Mouse (Mus musculus) megakaryocyte, embryonic 14.5 days (primary cell): ENCODE data around the gene Carnmt1. TPM values are rescaled to one million over a fixed set of nuclear protein-coding genes. Genes with fewer than 3 reads are reported as not detected.

ENCODE experiments used
- H3K27me3 ChIP-seq: replicated peaks from 2 replicates; pipeline ENCODE3; 2012; ENCODE audit warnings: inconsistent platforms
- H3K36me3 ChIP-seq: replicated peaks from 2 replicates; pipeline ENCODE3; 2012; ENCODE audit warnings: low read length, inconsistent platforms, mixed read lengths
- H3K4me1 ChIP-seq: 2 replicates; pipeline ENCODE4 v1.6.1; 2012; ENCODE audit warnings: inconsistent platforms
- H3K4me3 ChIP-seq: replicated peaks from 2 replicates; pipeline ENCODE3; 2012; ENCODE audit warnings: moderate library complexity, mild to moderate bottlenecking, inconsistent platforms
- H3K9me3 ChIP-seq: 2 replicates; pipeline ENCODE4 v1.6.1; 2012; ENCODE audit warnings: inconsistent platforms
- FLI1 ChIP-seq: IDR thresholded peaks from 2 replicates; pipeline ENCODE4 v1.6.1; 2012; ENCODE audit warnings: low read length, inconsistent platforms, mixed read lengths
- GATA1 ChIP-seq: IDR thresholded peaks from 3 replicates; pipeline ENCODE4 v1.6.1; 2012; ENCODE audit warnings: mixed read lengths, low read length, inconsistent platforms, borderline replicate concordance
- polyA plus RNA-seq: library from polyadenylated mRNA; stranded (reverse); fragments of >175 nt; gene quantifications from 2 replicates; pipeline ENCODE4 v1.2.3, GENCODE M21; 2012; ENCODE audit warnings: low replicate concordance; ENCODE audit not compliant: insufficient read depth

Gene Carnmt1
- polyA plus RNA-seq, 1 experiment: 8.3 TPM

DNA sequence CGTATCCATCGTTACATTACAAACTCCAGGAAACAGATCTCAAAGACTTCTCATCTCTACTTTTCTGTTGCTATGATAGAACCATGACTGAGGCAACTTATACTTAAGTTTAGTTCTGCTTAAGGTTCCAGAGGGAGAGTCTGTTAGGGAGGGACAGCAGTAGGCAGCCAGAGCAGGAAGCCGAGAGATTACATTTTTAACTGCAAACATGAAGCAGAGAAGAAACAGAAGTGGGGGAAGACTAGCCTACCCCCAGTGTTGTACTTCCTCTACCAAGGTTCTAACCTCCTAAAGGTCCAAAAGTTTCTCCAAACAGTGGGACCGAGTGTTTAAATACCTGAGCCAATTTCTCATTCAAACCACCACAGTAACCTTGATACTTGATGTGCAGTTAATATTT is 65.3 kb downstream of the Carnmt1 start:
- peaks cover 2% of the 10 kb centered on the region for H3K27me3 ChIP-seq
- H3K4me1 ChIP-seq: no peaks in the 10 kb centered on the region

GRCm38 (mm10) chr19:18739146-18739545 is 68.6 kb downstream of the Carnmt1 start:
- TF ChIP-seq FLI1 (no peak), GATA1 (no peak)
- Histone ChIP-seq H3K9me3 (no peaks in the 10 kb centered on the region), H3K36me3 (no peaks in the 10 kb centered on the region), H3K27me3 (peaks cover 4% of the 10 kb centered on the region), H3K4me1 (no peaks in the 10 kb centered on the region), H3K4me3 (no peak overlapping the region)

More for the DNA sequence above, 65.3 kb downstream of the Carnmt1 start:
- no peaks in the 10 kb centered on the region for H3K9me3 ChIP-seq
- H3K4me3 ChIP-seq: no peak overlapping the region
- TF ChIP-seq GATA1: no peak
- no peak for TF ChIP-seq FLI1
- no peaks in the 10 kb centered on the region for H3K36me3 ChIP-seq

GRCm38 (mm10) chr19:18743946-18744345 is 73.4 kb downstream of the Carnmt1 start:
- no peaks in the 10 kb centered on the region for H3K9me3 ChIP-seq
- H3K4me3 ChIP-seq: no peak overlapping the region
- H3K36me3 ChIP-seq: no peaks in the 10 kb centered on the region
- H3K27me3 ChIP-seq: peaks cover 6% of the 10 kb centered on the region
- H3K4me1 ChIP-seq: no peaks in the 10 kb centered on the region
- TF ChIP-seq GATA1: no peak
- no peak for TF ChIP-seq FLI1

DNA sequence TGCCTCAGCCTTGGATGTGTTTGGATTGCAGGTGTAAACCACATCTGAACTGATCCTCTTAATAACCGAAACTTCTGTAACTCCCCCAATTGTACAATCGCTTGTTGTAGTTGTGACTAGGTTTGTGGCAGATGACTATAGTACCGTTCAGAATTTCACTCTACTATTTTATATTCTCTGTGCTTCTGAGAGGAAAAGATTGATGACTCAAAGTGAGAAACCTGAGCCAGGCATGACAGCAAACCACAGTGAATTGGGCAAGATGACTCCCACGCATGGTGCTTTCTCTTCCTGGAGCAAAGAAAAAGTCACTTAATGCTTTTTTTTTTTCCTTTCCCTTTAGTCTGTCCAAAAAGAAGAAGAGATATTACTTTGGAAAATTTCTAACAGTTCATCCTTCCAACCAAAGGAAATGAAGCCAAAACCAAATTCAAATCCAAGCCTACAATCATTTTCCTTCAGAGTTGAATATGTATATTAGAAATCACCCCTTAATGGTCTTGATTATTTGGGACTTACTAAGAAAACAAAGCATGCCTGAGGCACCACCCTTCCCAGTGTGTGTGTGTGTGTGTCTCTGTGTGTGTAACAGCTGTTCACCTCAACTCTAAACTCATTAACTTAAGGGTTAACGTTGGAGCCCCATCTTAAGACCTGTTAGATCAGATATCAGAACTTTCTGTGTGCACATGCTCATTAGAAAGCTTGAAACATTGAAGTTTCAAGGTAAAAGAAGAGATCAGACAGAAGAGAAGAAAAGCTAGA is 76.2 kb downstream of the Carnmt1 start:
- Histone ChIP-seq H3K9me3 (no peaks in the 10 kb centered on the region), H3K4me3 (no peak overlapping the region), H3K4me1 (peaks cover 5% of the 10 kb centered on the region; the same call in 1 of the 2 replicates), H3K36me3 (no peaks in the 10 kb centered on the region), H3K27me3 (peaks cover 22% of the 10 kb centered on the region)
- TF ChIP-seq GATA1: no peak
- TF ChIP-seq FLI1: no peak

DNA sequence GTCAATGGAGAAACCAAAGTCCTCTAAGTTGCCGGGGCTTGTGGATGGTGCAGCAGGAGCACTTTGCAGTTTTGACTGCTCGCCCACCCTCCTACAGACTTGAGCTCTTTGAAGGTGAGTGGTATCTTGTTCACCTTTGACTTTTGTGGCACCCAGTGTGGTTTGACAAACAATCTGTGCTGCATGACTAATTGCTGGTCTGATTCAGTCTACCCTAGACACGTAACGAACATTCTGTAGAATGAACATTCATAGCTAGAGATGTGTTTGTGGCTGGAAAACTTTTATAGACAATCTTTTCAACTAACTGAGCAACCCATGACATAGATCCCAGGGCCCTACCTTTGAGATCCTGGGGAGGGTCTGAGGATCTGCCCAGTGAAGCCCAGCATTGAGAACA is 76.8 kb downstream of the Carnmt1 start:
- Histone ChIP-seq H3K4me3 (no peak overlapping the region), H3K9me3 (no peaks in the 10 kb centered on the region), H3K36me3 (no peaks in the 10 kb centered on the region), H3K4me1 (peaks cover 5% of the 10 kb centered on the region; the same call in 1 of the 2 replicates), H3K27me3 (peaks cover 22% of the 10 kb centered on the region)
- TF ChIP-seq GATA1 (no peak), FLI1 (no peak)

GRCm38 (mm10) chr19:18749598-18750339 is 79.2 kb downstream of the Carnmt1 start, which contains the start of gene Trpm6:
Trpm6 (plus strand) TSS chr19:18749983.
- H3K4me3 ChIP-seq: peak within 1 kb of the TSS; percentile 7
- no peaks in the 10 kb centered on the region for H3K36me3 ChIP-seq
- H3K4me1 ChIP-seq: peaks cover 5% of the 10 kb centered on the region; the same call in 1 of the 2 replicates
- H3K27me3 ChIP-seq: peaks cover 20% of the 10 kb centered on the region
- TF ChIP-seq FLI1 (no peak), GATA1 (no peak)
- H3K9me3 ChIP-seq: no peaks in the 10 kb centered on the region

Other genes starting within 250 kb of the Carnmt1 start
- gene Ostf1, start 38.9 kb upstream of the Carnmt1 start, polyA plus RNA-seq: 422 and 727 TPM in 2 replicates
- 0.96 and 1.5 TPM in 2 replicates for gene Nmrk1, start 38.8 kb upstream of the Carnmt1 start, polyA plus RNA-seq
- gene D030056L22Rik, start 42.4 kb downstream of the Carnmt1 start, polyA plus RNA-seq: 7.6 and 14.4 TPM in 2 replicates
- not detected in 2 replicates for gene Trpm6, start 79.2 kb downstream of the Carnmt1 start, polyA plus RNA-seq